Mouse (Mus musculus) T-cell, adult 2 months (primary cell): ENCODE results near the gene Coro7.
A peak's percentile ranks its signal among the peaks of the same experiment; 100 is the strongest.
"Not testable (repeated sequence)": the region's sequence is repeated elsewhere in the genome, so short reads cannot be mapped to it uniquely, and the experiment has no call there.

Source experiments
- DNase-seq: peaks from one replicate; pipeline ENCODE4 v3.0.0; 2022; ENCODE audit warnings: low spot score

Coro7 gene

DNA sequence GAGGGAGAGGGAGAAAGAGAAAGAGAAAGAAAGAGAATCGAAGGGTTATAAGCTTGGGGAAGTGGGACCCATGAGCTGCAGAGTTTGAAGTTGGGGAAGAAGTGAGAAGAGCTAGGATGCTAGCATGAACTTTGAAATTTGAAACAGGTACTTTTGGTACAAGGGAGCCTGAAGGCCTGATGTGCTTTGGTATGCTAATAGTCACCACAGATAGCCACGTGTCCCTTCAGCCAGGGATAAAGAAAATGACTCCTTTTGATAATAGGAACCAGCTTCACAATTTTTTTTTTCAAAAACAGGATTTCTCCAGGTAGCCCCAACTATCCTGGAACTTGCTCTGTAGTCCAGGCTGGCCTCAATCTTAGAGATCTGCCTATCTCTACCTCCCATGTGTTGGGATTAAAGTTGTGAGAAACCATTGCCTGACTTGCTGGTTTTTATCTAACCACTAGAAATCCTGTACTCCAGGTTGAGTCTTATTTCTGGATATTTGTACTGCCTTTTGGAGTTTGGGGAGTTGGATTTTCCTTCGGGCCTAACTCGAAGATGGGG is 3.1 kb upstream of the Coro7 start:
- no peak for DNase-seq

DNA sequence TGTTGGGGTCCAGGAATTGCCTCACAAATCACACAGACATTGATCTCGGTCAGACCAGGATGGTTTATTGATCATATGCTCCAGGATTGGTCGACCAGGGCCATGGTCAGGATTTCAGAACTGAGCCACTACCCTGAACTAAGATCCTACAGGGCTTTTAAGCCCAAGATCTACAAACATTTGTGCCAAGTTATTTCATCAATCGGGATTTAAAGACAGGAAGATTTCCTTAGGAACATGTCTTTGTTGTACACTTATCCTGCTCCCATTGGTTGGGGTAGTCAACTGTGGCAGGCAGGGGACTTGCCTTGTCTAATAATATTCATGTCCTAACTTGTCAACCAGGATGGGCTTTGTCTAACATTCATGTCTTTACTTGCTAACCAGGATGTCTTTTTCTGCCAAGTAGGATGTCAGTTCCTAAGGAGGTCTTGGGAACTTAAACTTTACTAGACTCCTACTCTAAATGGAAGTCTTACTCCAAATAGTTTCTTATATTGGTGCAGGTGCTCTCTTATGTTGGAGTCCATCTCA is 1.4 kb upstream of the Coro7 start:
- DNase-seq = not testable (repeated sequence)

DNA sequence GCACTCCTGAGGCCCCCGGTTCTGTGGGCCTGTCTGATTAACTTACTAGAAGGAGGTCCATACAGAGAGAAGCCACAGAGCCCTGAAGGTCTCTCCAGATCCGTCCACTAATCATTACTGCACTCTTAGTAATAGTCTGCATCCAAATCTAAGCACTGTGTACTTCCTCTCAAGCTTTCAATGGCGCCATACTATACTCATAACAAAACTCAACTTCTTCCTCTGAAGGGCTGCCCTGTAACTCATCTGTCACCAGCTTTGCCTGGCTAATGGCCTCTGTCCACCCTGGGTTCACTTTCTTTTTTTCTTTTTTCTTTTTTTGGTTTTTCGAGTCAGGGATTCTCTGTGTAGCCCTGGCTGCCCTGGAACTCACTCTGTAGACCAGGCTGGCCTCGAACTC is 1.5 kb downstream of the Coro7 start:
- DNase-seq = no peak

DNA sequence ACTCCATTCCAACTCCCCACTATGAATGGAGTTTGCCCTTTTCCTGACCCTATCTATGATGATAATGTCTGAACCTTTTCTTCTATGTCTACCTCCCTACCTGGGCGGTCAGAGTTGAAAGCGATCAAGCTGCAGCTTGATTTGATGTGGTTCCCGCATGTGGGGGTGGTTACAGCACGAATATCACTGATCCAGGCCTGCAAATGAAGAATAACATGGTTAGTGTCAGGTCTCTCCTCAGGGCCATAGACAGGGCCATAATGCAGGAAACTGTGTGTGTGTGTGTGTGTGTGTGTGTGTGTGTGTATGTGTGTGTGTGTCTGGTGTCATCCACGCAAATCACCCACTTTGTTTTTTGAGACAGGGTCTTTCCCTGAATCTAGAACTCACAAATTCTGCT is 2.7 kb downstream of the Coro7 start:
- peak; percentile 16 for DNase-seq

DNA sequence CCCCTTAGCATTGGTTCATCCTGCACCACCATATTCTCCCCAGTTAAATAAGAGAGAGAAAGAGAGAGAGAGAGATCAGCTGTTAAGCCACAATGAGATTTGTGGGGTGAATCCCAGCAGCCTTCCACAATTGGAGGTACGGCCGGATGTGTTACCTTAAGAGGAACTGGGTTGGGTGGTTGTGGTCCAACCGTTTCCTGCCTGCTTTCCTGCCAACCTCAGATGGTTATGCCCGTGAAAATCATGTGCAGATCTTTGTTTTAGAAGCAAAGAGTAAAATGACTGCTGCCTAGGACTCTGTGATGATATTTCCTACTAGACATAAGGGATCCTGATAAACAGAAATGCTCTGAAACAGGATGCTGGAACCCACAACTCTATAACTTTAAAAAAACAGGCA is 5.5 kb downstream of the Coro7 start:
- DNase-seq = peak; percentile 85

DNA sequence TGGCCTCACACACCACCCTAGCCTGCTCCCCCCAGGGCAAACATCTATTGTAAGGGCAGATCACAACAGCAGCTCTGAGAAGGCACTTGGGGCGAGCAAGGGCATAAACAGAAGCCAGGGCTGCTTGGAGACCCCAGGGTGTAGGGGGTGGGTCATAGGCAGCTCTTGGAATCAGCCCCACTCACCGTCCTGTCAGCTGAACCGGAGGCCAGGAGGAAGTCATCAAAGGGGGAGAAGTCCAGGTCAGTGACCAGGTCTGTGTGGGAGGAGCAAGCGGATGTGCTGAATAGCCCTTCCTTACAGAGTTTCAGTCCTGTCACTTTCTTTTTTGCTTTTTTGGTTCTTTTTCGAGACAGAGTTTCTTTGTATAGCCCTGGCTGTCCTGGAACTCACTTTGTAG is 9.3 kb downstream of the Coro7 start:
- DNase-seq = no peak

DNA sequence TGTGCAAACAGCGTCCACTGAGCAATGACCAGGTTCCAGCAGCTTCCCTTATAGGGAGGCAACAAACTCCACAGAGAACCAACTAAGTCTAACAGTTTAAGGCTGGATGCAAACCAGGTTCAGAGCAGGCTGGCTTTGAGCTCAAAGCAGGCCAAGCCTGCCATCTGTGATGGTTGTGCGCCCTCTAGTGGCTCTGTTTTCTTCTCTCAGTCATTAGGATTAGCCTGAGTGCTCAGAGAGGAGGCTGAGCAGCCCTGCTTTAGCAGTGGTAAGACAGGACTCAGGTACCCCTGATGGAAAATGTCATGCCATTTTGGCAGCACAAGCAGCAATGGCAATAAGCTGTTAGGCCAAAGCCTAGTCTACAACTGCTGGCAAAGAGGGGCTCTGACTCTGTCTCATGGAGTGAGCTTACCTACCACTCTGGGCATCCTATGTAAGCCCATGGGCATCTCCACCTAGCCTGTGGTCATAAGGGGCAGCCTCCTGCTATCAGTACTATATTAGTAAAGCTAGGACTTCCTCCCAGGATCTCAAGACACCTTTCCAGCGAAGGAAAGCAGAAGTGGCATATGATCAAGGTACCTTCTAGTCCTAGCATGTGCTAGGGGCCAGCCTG is 12.3 kb downstream of the Coro7 start:
- peak; percentile 75 for DNase-seq

DNA sequence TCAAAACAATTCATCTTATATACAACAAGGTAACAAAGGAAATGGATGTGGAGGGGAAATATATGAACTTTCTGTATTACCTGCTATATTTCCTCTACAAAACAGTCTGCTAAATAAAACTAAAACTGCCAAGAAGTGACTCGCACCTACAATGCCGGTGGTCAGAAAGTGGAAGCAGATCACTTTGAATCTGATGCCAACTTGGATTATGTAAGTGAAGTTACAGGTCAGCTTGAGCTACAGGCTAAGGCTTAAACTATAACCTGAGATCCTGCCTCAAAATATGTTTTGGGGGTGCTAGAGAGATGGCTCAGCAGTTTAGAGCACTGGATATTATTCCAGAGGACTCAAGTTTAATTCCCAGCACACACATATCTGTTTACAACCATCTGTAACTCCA is 13.9 kb downstream of the Coro7 start:
- DNase-seq = no peak

DNA sequence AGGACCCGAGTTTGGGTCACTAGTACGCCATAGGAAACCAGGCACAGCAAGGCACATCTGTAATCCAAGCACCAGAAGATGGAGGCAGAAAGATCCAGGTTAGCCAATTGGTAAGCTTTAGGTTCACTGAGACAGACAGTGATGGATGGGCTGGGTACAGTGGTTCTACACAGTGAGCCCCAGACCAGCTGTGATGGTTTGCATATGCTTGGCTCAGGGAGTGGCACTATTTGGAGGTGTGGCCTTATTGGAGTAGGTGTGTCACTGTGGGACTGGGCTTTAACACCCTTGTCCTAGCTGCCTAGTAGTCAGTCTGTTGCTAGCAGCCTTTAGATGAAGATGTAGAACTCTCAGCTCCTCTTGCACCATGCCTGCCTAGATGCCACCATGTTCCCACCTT is 15.8 kb downstream of the Coro7 start:
- no peak for DNase-seq

DNA sequence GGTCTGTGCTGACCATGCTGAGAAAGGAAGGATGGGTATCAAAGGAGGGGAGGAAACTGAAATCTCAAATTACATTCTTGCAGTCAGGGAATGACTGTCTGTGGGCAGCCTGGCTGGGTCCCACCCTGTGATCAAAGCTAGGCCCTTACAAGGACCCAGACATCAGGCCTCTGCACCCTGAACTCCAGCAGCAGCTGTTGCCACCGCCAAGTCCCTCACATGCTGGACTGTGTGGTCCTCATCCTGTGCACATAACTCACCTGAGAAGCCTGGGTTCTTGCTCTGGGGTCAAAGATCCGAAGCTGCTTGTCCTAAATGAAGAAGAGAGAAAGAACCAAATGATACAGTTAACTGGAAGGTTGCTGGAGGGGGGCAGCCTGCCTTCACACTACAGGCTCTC is 18.0 kb downstream of the Coro7 start:
- DNase-seq = no peak

DNA sequence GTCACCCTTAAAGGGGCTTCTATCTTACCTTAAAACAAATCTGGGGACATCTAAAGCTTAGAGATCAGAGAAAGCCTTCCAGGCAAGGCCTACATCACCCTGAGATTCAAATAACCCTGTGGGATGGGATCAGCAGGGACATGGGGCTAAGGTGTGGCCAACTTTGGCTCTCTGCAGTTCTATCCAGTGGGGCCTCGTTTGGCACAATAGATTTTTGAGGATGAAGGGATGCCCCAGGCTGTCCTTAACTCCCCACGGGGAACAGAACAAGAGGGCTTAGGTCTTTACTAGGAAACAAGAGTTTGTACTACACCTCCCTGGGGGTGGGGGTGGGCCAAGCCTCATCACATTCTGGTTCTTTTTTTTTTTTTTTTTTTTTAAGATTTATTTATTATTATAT is 20.3 kb downstream of the Coro7 start:
- no peak for DNase-seq

DNA sequence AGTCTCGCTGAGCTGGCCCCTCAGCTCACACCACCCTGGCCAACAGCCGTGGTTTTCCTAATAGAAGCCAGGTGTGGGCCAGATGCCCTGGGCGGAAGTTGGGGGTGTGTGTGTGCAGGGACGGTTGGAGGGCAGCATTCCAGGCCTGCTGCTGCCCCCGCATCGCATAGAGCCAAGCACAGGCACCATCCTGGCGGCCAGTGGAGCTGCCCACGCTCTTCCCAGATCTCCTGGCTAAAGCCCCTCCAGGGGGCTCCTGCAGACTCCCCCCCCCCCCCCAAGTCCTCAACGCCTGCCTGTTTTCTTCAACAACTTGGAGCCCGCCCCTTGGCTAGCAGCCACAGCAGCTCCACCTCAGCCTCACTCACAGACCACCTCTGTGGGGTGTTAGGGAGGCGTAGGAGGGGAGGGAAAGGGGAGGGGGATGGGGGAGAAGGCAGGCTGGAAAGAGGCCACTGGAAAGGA is 20.8 kb downstream of the Coro7 start:
- no peak for DNase-seq

DNA sequence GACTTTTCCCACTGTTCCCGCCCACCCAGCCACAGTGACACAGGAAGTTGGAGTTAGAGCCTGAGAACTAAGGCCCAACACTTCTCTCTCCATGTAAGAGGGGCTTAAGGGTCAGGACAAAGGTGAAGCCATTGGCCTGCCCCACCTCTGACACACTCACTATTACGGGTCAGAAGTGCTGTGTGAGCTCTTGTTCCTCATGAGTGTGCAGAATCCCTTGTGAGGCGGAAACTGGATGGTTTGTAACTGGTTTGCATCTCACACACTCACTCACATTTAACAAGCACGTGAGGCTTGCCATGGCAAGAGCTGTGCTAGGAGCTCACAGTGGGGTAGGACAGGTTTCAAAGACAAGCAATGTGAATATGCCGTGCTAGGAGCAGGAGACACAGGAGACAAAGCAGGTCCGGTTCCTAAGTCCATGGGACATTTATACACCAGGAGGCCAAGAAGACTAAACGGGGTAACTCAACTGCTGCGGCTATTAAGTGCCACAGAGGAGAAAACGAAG is 23.0 kb downstream of the Coro7 start:
- DNase-seq = no peak

DNA sequence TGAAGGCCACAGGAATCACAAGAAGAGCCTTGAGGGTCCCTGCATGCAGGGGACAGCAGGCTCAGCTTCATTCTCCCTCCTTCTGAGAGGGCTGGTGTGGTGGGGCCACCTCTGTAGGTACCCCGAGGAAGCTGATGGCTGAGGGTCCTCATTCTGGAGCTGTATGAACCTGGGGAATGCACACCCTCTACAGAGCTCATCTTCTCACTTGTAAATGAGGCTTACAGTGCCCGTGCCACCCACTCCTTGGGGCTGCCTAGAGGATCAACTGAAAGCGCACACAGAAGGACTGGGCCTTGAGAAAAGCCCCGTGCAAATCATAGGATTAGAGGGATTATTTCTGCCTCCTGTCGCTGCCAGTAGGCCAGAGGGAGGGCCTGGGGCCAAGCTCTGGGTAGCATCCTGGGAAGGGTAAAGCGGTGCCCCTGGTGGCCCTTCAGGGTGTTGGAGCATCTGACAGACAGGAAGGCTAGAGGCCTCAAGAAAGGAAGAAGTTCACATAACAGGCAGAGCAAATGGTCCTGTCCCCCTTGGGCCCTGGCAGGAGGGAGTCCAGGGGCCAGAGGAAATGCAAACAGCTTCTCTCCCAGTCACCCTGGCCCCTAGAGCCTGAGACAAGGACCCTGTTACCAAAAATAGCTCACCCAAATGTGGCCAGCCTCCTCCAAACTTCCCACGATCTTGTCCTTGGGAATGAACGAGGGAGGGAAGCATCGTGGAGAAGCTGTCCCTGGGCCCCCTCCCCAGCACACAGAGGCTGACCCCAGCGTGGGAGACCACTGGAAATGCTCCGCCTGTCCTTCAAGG is 23.6 kb downstream of the Coro7 start:
- no peak for DNase-seq

DNA sequence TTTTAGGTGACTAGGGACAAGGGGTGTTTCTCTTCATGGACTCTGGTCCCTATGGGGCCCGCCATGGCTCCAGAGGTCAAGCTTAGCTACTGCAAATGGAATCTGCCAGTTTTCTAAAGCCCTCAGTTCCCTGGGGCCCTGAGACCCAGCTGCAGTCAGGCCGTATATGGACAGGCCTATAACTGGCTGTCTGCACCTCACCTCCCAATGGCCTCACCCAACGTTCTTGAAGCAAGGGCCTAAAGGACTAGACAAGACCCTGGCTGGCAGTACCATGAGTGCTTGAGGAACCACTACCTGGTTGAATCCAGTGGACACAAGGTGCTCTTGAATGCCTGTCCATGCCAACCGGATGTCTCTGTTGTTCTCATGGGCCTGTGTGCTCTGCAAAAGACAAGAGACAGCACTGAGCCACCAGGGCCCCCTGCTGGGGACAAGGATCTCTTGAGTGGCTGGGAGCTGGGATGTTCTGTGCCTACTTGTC is 24.3 kb downstream of the Coro7 start:
- DNase-seq = no peak

DNA sequence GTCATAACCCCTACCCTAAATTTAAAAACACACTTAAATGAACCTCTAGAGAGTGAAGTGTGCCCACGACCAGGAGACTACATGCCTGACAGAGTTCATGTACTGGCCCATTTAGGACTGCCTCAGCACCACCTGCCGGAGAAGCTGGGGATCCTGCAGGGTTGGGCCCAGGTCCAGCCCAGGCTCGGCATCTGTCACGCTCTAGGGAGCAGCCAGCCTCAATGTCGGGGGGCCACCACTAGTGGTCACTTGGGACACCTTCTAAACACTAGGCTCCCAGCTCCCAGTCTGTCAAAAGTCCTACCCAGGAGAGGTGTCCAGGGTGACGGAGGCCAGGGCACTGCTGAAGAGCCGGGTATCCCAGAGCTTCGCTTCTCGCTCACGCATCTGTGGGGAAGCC is 24.9 kb downstream of the Coro7 start:
- DNase-seq = no peak

DNA sequence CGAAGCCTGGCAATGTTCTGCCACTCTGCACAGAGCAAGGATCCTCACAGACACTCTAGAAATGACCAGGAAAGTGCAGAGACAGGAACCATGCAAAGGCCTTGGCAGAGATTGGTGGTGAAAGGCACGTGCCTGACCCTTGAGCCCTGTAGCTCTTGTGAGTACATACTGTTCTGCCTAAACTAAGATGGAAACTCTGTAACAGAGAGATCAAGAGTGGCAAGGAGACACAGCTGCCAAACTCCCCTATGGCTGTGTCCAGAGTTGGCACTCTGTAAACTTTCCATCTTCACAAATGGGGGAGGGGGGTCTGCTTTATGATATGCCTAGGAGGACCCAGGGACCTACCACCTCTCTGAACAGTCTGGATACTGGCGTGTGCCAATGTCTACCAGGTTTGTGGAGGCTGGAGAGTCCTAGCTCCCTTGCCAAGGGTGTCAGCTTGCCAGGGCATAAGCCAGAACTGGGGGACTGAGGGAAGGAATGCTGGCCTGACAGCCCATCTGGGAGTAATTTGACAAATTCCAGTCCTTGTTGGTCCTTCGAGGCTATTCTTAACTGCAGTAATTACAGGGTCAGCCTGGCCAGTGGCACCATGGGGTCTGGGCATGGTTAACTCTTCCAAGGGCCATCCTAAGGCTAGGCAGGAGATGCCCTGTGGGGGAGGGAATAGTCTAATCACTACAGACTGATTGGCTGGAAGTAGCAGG is 26.7 kb downstream of the Coro7 start:
- no peak for DNase-seq

DNA sequence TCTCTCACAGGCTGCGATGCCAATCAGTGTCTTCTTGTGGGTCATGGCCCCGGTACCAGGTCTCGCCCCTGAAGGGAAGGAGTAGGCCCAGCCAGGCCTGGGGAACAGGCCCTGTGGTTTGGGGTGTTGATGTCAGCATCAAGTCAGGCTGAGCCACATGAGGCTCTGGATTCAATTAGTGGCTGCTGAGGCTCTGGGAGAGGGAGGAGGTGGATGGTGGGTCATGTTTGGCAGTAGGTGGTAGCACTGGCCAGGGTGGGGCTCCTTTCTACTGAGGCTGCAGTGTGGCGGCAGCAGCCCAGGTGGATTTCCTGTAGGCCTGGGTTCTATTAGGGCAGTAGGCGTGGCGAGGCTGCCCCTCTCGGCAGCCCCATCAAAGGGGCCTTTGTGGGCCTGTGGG is 28.0 kb downstream of the Coro7 start:
- DNase-seq = no peak

DNA sequence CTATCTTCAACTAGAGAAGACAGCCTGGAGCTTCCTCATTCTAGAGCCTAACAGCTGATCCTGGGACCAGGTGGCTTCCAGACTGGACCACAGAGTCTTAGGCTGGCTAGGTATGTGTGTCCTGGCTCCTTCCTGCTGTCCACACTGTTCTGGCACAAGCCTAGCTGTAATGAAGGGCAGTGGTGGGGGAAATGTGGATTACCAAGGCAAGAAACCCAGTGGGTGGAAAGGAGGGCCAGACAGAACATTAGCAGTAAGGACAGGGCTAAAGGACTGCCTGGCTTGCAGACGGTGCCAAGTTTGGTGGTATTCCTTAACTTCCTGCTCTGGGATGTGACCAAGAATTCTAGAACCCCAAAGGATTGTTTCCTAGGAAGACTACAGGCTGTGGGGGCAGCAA is 28.5 kb downstream of the Coro7 start:
- no peak for DNase-seq

DNA sequence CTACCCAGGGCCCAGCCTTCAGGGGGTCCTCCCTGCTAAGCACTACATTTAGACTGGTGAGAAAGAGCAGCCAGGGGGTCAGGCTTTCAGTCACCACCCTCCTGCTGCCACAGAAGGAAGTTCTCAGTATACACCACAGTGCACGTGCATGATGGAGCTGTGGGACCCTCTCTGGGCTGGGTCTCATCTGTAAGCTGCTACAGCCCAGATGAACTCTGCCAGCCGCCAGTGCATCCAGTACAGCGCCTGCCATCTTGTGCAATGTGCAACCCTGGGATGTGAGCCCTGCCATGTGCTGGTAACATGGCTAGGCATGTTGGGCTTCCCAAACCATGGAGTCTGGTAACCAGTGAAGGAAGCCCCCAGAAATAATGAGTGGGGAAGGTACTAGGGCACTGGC is 29.4 kb downstream of the Coro7 start:
- DNase-seq = no peak

DNA sequence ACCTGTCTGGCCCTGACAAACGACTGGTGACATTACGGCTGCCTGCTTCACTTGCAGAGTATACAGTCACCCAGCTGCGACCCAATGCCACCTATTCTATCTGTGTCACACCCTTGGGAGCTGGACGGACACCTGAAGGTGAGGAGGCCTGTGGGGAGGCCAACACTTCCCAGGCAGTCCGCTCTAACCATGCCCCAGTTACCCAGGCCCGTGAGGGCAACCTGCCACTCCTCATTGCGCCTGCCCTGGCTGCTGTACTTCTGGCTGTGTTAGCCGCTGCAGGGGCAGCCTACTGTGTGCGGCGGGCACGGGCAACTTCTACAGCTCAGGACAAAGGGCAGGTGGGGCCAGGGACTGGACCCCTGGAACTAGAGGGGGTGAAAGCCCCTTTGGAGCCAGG is 29.9 kb downstream of the Coro7 start:
- no peak for DNase-seq

DNA sequence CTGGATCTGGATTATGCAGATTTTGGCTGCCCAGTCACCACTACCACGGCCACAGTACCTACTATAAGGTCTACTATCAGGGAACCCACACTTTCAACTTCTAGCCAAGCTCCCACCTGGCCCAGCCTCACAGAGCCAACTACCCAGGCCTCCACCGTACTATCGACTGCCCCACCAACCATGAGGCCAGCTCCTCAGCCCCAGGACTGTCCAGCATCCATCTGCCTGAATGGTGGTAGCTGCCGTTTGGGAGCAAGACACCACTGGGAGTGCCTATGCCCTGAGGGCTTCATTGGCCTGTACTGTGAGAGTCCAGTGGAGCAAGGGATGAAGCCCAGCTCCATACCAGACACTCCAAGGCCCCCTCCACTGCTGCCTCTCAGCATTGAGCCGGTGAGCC is 30.4 kb downstream of the Coro7 start:
- no peak for DNase-seq
